Mouse (Mus musculus) E14TG2a.4 (cell line): ENCODE results near the gene Pop7.
A peak's percentile ranks its signal among the peaks of the same experiment; 100 is the strongest.

Experiments
- H3K27me3 ChIP-seq: 2 replicates; pipeline ENCODE4 v1.6.1; 2014; ENCODE audit warnings: low read length, control low read depth; ENCODE audit not compliant: insufficient read depth
- H3K36me3 ChIP-seq: 2 replicates; pipeline ENCODE4 v1.6.1; 2014; ENCODE audit warnings: low read length, control low read depth; ENCODE audit not compliant: insufficient read depth
- H3K4me1 ChIP-seq: replicated peaks from 2 replicates; pipeline ENCODE4 v1.6.1; 2014; ENCODE audit warnings: low read depth, low read length, control low read depth
- H3K4me3 ChIP-seq: replicated peaks from 2 replicates; pipeline ENCODE4 v1.5.1; 2014; ENCODE audit warnings: mild to moderate bottlenecking, low read length
- H3K9me3 ChIP-seq: 2 replicates; pipeline ENCODE4 v1.6.1; 2014; ENCODE audit warnings: low read length, control low read depth
- CTCF ChIP-seq: conservative IDR thresholded peaks from 2 replicates; pipeline ENCODE4 v1.5.1; 2014; ENCODE audit warnings: low read length
- NANOG ChIP-seq: IDR thresholded peaks from 2 replicates; pipeline ENCODE4 v1.6.1; 2014; ENCODE audit warnings: borderline replicate concordance, low read length, mixed read lengths
- POU5F1 ChIP-seq: IDR thresholded peaks from 2 replicates; pipeline ENCODE4 v1.6.1; 2014; ENCODE audit warnings: low read length, borderline replicate concordance

Pop7 gene

DNA sequence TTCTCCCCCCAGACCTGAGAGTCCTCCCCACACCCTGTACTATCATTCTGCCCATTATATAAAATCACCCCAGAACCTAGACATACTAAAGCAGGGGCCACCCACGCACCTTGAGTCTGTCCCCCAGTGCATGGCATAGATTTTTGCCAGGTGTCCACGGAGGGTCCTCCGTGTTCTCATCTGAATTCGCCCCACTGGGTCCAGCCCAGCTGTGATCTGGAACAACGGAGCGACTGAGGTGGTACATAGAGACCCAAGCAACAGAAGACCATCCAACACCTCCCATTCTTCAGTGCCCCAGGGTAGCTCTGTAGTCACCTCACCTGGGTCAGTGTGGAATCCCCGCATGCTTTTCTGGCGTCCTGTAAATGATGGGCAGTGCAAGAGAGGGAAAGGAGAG, 27.8 kb upstream of the Pop7 start:
- TF ChIP-seq POU5F1 (no peak), NANOG (no peak), CTCF (no peak)
- peaks cover 72% of the 10 kb centered on the region for H3K4me1 ChIP-seq
- peaks cover 54% of the 10 kb centered on the region for H3K36me3 ChIP-seq
- H3K4me3 ChIP-seq: peak overlapping the region; percentile 89
- no peaks in the 10 kb centered on the region for H3K9me3 ChIP-seq
- peaks cover 9% of the 10 kb centered on the region for H3K27me3 ChIP-seq

DNA sequence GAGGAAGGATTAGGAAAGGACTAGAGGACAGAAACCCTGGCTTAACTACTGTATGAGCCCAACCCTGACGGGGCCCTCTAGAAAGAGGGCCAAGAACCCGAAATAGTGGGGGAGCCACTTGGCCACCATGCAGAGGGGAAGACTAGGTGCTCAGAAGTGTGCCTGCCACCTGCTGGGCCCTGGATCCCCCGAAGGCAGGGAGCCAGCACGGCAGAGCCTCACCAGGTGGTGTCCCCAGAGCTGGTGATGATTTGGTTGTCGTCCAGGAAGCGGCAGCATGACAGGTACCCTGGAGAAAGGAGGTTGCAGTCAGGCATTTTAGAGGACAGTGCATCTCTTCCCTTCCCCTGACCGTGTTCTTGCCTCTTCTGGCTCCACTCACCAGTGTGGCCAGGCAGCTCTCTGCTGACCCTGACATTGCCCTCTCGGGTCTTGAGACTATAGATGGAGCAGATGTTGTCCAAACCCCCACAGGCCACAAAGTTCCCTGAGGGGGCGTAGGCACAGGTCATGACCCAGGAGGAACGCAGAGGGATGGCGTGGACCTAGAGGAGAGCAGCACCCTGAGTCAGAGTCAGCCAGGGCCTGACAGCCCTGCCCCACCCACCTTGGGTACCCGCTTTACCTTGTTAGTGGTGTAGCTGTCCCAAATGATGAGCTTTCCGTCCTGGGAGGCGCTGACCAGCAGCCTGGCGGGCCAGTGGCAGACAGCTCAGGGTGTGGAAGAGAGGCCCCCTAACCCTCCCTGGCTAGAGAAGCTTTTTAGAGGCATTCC, 27.1 kb upstream of the Pop7 start:
- TF ChIP-seq CTCF: no peak
- no peak for TF ChIP-seq POU5F1
- TF ChIP-seq NANOG: no peak

DNA sequence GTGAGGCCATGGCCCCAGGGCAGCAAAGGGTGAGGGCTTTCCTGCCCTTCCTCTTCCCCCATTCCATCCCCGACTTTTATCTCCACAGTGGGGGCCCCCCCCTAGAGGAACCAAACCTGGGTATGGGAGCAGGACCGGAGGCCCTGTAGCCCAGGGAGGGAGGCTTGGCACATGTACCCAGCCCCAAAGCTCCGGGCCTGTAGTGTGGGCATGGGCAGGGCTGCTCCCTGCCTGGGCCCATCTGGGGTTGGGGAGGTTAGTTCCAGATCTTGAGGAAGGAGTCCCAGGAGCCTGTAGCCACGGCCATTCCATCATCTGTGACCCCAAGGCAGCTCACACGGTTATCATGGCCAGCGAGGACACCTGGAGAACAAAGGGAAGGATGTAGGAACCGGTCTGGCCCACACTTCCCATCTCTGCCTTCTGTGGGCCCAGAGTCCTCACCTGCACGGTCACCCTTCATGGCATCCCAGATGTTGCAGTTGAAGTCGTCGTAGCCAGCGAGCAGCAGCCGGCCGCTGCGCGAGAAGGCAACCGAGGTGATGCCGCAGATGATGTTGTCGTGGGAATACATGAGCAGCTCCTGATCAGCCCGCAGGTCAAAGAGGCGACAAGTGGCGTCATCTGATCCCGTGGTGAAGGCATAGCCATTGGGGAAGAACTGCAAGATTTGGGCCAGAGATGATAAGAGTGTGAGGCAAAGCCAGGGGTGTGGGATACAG, 26.1 kb upstream of the Pop7 start:
- no peaks in the 10 kb centered on the region for H3K9me3 ChIP-seq
- H3K4me1 ChIP-seq: peaks cover 84% of the 10 kb centered on the region
- TF ChIP-seq NANOG: no peak
- H3K27me3 ChIP-seq: peaks cover 9% of the 10 kb centered on the region
- H3K36me3 ChIP-seq: peaks cover 70% of the 10 kb centered on the region
- H3K4me3 ChIP-seq: no peak overlapping the region

More for the DNA sequence above, 27.1 kb upstream of the Pop7 start:
- Histone ChIP-seq H3K4me3 (no peak overlapping the region), H3K4me1 (peaks cover 79% of the 10 kb centered on the region), H3K36me3 (peaks cover 60% of the 10 kb centered on the region), H3K27me3 (peaks cover 9% of the 10 kb centered on the region), H3K9me3 (no peaks in the 10 kb centered on the region)

DNA sequence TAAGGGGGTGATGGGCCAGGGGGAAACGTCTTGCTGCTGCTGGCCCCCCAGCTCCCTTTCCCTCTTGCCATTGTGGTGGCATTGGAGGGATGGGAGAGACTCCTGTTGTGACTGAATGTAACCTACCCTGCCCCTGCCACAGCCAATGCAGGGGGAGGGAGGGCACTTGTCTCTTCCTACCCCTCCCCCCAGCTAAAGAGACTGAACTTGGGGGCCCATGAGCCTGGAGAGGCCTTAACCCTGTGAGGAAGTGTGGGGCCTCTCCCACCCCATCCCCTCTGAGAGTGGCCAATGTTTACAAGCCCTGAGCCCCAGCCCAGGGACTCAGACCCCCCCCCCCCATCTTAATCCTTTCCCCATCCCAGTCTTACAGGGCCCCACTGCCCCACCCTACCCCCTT, 25.1 kb upstream of the Pop7 start:
- Histone ChIP-seq H3K4me3 (no peak overlapping the region), H3K4me1 (peaks cover 93% of the 10 kb centered on the region), H3K9me3 (no peaks in the 10 kb centered on the region), H3K27me3 (peaks cover 9% of the 10 kb centered on the region), H3K36me3 (peaks cover 80% of the 10 kb centered on the region)
- TF ChIP-seq POU5F1: no peak
- no peak for TF ChIP-seq CTCF
- no peak for TF ChIP-seq NANOG

DNA sequence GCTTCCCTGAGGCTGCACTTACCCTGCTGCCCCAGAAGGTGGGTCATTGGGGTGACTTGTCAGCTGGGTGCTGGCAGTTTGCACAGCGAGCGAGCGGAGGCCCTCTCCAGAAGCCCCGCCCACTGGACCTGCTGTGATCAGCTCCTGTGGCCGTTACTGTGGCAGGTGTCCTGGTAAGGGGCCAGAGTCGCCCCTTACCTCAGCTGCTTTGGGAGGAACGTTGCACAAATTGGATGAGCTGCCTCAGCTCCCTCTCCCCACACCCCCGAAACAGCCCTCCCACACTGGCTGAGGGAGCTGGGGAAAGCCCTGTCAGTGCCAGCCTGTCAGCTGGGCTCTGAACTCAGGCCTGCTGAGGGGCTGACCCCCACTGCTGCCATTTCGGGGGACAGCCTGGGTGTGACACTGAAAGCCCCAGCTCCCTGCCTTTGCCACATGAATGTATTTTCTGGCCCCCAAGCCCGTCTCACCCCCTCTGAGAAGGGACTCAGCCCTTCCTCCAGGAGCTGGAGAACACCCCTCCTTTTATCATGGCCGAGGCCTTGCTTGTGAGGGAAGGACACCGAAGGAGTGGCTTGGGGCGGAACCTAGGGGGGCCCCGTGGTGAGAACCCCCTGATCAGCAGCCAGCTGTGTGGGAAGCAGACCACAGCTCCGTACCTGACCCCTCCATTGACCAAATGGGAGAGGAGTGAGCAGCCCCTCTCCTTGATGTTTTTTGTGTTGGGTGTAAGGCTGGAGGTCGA, 24.0 kb upstream of the Pop7 start:
- TF ChIP-seq NANOG (no peak), POU5F1 (no peak), CTCF (no peak)
- Histone ChIP-seq H3K4me3 (no peak overlapping the region), H3K36me3 (peaks cover 91% of the 10 kb centered on the region)

DNA sequence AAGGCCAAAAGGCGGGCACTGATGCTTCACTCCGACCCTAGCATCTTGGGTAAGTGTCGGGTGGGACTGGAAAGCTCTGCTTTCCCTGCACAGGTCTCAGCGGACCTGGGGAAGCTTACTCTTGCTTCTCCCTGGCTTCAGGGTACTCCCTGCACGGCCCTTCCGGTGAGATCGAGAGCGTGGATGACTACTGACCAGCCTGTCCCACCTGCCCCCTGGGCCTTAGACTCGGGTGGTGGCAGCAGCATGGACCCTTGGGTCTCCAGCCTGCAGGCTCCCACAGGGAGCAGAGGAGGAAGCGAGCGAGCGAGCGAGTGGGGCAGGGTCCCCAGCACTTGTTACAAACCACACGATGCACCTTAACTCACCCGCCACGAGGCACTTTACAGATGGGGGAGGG, 23.2 kb upstream of the Pop7 start:
- H3K9me3 ChIP-seq: no peaks in the 10 kb centered on the region
- H3K36me3 ChIP-seq: peaks cover 99% of the 10 kb centered on the region
- H3K4me1 ChIP-seq: peaks cover 99% of the 10 kb centered on the region
- H3K27me3 ChIP-seq: no peaks in the 10 kb centered on the region
- TF ChIP-seq NANOG (no peak), POU5F1 (no peak), CTCF (no peak)
- no peak overlapping the region for H3K4me3 ChIP-seq

More for the DNA sequence above, 24.0 kb upstream of the Pop7 start:
- no peaks in the 10 kb centered on the region for H3K27me3 ChIP-seq
- peaks cover 96% of the 10 kb centered on the region for H3K4me1 ChIP-seq
- H3K9me3 ChIP-seq: no peaks in the 10 kb centered on the region

DNA sequence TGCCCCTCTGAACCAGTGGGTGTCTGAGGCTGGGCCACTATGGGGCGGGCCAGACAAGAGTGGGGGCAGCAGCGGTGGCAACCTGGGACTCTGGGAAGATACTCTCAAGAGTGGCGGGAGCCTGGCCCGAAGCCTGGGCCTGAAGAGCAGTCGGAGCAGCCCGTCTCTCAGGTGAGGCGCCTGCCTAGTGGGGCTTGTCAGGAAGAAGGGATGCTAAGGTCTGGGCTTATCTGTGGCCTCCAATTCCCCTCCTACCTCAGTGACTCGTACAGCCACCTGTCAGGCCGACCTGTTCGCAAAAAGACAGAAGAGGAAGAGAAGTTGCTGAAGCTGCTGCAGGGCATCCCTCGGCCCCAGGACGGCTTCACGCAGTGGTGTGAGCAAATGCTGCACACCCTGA, 22.4 kb upstream of the Pop7 start:
- H3K27me3 ChIP-seq: no peaks in the 10 kb centered on the region
- TF ChIP-seq POU5F1 (no peak), CTCF (no peak), NANOG (no peak)
- peaks cover 99% of the 10 kb centered on the region for H3K4me1 ChIP-seq
- peak overlapping the region; percentile 51 for H3K4me3 ChIP-seq
- no peaks in the 10 kb centered on the region for H3K9me3 ChIP-seq
- peaks cover 100% of the 10 kb centered on the region for H3K36me3 ChIP-seq

DNA sequence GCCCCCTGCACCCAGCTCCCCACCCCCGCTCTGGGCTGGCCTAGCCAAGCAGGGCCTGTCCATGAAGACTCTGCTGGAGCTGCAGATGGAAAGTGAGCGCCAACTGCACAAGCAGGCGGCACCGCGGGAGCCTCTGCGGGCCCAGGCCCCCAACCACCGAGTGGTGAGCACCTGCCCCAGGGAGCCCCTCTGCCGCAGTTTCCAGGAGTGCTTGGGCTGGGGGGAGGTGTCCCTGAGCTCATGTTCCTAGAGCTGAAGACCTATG, 21.9 kb upstream of the Pop7 start:
- TF ChIP-seq POU5F1: no peak
- TF ChIP-seq CTCF: no peak
- TF ChIP-seq NANOG: no peak
- Histone ChIP-seq H3K27me3 (no peaks in the 10 kb centered on the region), H3K4me1 (peaks cover 99% of the 10 kb centered on the region), H3K36me3 (peaks cover 100% of the 10 kb centered on the region), H3K4me3 (peak overlapping the region; percentile 51), H3K9me3 (no peaks in the 10 kb centered on the region)
